Mouse (Mus musculus): Measurements from ENCODE around the gene Kcnd3. TPM values are rescaled to one million over a fixed set of nuclear protein-coding genes. Genes with fewer than 3 reads are reported as not detected.

The Kcnd3 gene
- total RNA-seq, 2 experiments from 2014 or later, result 9.5 to 10.0 TPM

DNA sequence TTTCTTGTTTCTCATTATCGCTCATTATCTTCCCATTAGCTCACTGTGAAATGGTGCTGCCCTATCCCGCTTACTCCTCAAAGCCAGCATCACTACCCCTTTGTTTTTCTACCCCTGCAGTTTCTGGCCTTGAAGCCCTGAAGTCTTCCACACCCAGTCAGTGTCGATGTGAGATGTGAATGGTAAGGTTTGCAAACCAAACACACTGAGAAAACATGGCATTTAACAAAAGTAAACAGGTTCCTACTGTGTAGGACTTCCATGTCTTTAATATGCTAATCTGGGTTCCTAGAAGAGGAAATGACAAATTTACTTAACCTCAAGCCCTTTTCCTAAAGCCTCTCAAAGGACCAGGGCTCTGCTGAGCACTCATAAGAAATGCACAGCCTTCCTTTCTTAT, 118.7 kb downstream of the Kcnd3 start:
- no peak for DNase-seq
- intact Hi-C loops (cut with DNase I), result no loop called here

DNA sequence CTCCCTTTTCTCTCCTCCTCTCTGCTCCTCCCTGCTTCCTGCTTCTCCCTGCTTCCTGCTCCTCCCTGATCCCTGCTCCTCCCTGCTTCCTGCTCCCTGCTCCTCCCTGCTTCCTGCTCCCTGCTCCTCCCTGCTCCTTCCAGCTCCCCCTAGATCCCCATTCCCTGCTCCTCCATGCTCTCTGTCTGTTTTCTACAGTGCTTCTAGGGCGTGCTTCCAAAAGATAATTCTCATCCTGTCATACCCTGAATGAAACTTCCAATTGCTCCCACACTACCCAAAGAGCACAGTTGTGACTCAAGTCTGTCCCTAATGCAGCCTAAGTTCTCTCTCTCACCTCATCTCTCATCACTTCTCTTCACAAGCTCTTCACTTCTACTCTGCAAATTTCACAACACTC, 119.8 kb downstream of the Kcnd3 start:
- intact Hi-C loops (cut with DNase I), result no loop called here
- no peak for DNase-seq

DNA sequence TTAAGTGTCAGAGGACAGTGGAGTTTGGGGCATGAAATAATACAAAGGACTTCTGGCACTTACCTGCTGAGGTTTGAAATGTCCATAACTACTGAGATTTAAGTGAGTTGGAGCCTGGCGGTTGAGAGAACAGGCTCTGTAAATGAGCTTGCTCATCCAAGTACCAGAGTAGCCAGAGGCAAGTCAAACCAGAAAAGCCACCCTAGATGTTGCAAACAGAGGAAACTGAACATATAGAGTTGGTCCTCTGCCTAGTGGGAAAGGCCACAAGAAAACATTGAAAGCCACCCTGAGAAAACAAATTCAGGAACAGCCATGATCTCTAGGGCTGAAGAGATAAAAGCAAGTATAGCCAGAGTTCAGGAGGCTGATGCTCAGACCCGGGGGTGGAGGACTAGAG, 121.0 kb downstream of the Kcnd3 start:
- intact Hi-C loops (cut with DNase I), result no loop called here
- no peak for DNase-seq

DNA sequence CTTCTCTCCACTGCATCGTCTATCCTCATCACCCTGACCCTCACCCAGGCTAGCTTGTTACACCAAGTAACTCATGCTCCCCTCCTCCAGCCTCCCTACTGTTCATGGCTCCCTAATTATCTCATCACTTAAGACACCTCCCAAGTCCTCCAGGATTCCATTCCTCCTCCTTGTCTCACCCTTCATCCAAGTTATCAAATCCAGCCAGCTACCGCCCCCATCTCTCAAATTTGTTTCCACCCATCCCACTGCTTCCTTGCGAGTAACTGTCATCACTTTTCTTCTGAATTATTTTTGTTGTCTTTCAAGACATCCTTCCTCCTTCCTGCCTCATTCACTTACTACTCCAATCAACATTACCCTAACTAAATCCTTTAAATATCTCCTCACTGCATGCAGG, 126.2 kb downstream of the Kcnd3 start:
- no peak for DNase-seq
- intact Hi-C loops (cut with DNase I), result no loop called here

DNA sequence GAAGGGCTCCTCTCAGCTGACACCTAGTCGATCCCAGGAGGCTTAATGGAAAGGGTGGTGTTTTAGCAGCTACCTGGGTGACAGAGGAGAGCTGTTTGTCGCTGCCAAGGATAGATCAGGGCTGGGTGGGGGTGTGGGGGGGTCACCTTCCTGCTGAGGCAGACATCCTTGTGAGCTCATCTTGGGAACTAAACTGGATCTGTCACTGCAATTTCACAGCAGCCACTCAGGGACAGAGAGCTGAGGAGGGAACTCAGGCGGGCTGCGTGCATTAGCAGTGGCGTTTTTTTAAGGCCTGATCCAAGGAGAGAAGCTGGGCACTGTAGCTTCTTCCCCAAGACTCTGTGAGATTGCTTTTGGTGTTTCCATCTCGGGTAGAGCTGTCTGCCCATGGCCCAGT, 129.0 kb downstream of the Kcnd3 start:
- no peak for DNase-seq
- intact Hi-C loops (cut with DNase I), result no loop called here

DNA sequence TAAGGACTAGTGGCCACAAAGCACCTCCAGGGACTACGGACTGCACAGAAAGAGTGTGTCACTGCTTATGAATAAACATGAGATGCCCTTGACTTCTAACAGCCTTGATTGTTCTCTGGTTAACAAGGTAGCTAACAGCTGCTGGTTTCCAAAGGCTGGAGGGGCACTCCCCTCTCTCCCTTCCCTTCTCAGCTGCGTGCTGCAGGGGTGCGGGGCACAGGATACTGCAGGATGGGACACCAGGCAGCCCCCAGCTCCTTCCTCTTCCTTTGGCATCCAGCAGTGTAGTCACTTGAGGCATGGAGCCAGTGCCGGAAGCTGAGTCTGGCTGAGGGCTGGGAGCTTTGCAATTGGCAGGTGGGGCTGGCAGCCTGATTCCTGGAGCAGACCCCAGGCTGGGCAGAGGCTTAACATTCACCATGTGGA, 133.6 kb downstream of the Kcnd3 start:
- intact Hi-C loops (cut with DNase I), result no loop called here
- DNase-seq, result no peak

DNA sequence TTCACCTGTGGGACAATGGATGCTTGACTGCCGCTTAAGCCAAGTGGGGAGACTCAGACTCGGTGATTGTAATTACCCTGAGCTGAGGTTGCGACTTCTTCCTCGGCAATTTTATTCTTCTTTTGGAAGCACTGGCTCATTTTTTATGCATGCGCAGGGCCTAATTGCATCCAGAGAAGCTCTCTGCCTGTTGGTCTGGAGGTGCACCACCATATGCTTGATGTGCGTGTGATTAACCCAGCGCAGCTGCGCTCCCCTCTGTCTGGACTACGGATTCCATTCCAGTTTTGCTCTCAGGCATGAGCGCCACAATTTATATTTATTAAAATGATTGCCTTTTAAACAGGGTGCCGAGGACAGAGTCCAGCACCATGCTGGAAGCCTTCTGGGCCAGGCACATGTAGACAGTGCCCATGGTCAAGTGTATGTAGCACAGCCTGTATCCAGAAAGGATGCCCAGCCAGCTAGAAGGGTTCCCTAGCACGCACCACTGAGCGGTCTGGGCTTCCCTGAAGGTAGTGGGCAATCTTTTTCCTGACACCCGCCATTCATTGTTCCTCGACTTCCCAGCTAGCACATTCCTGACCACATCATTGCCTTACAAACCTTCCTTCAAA, 138.0 kb downstream of the Kcnd3 start:
- no peak for DNase-seq
- intact Hi-C loops (cut with DNase I), result no loop called here

DNA sequence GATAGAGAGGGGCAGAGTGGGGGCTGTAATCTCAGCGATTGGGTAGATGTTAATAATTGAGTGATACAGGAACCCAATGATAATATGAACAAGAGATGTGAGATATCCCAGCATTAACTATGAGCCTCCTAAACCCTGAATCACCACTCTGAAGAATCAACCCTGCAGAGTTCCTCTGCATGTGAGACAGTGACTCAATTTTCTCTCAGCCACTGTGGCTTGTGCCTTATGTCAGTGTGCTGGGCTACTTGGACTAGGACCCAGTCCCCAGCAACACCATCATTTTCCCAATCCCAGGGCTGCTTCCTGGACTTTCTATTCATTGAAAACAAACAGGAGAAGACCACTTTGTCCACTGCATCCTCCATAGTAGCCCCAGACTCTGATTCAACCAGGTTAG, 139.6 kb downstream of the Kcnd3 start:
- intact Hi-C loops (cut with DNase I), result no loop called here
- DNase-seq, result no peak

DNA sequence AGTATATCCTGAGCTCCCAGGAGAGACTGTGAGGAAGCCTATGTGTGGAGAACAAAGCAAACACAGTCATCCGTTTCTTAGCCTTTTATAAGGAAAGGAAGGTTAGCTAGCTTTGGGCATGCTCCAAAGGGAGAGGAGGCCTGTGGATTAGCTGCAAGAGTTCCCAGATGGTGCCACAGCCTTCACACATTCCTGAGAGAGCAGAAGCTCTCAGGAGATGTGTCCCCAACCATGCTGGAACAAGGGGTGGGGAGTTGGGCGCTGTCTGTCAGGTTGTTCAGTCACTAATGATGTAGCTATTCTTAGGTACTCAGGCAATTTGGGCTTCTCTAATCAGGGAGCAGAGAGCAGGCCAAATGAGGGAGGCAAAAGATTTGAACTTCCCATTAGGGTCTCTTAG, 140.1 kb downstream of the Kcnd3 start:
- intact Hi-C loops (cut with DNase I), result no loop called here
- no peak for DNase-seq

DNA sequence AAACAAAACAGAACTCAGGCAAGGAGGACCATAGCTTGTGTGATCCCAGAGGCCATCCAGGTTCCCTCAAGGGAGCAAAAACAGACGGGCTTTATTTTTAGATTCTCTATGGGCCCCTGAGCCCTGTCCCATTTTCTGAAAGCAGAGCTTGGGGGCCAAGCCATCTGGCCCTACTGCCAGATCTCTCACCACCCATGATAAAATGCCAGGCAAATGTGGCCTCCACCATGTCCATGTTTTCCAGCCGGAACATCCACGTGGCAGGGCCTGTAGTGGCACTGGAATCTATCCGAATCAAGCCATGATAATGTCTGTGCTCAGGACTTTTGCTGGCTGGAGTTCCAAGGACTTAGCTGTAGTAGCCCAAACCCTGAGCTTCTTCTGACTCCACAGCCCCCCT, 148.4 kb downstream of the Kcnd3 start:
- intact Hi-C loops (cut with DNase I), result loop anchor here (2.0 kb wide), 1 partner anchor 36 kb away; no protein-coding TSS in a partner anchor
- DNase-seq, result peak; percentile 45 to 49

DNA sequence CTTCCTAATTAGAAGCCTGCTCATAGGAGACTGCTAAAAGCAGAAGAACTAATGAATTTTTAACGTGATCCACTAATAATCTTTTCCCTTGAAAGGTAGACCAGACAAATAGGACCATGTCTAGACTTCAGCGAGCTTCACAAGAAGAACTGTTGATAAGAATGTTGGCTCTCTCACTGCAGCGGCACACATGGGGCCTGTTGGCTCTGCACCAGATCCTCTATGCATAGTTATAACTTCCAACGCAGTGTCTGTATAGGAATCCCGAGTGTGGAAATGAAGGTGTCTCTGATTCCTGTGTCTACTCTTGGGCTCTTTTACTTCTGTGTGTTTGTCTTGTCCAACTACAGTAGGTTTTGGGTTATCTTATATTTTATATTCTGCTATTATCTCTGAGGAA, 150.8 kb downstream of the Kcnd3 start:
- DNase-seq, result no peak
- intact Hi-C loops (cut with DNase I), result no loop called here

DNA sequence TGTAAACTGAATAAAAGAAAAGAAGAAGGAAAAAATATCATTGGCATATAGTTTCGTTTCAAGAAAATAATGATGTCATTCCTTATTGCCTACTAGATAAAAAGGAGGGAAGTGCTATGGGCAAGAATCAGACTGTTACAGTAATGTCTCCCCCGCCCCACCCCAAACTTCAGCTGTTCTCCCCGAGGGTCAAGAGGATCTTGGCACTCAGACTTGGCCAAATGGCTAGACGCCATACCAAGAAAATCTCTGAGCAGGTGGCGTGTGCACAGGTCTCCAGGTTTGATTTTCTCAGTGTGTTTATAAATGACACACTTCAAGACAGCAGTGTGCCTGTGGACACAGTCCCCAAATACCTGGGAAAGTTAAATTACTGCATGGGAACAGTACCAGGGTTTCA, 153.6 kb downstream of the Kcnd3 start:
- DNase-seq, result no peak
- intact Hi-C loops (cut with DNase I), result no loop called here

DNA sequence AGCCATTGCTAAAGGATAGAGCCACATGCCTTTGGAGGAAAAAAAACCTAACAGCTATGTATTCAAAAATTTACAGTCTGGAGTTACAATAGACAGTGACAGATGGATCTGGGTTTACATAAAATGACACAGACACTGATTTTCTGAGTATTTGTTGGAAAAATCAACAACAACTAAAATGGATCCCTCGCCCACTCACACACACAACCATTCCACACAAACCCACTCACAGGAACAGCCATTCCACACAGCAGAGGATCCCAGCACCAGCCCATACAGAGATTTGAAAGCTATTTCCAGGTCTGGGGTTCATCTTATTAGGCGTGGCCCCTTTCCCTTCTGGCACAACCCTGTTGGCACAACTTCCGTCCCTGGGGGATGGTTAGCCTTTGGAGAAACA, 156.7 kb downstream of the Kcnd3 start:
- intact Hi-C loops (cut with DNase I), result no loop called here
- DNase-seq, result no peak

DNA sequence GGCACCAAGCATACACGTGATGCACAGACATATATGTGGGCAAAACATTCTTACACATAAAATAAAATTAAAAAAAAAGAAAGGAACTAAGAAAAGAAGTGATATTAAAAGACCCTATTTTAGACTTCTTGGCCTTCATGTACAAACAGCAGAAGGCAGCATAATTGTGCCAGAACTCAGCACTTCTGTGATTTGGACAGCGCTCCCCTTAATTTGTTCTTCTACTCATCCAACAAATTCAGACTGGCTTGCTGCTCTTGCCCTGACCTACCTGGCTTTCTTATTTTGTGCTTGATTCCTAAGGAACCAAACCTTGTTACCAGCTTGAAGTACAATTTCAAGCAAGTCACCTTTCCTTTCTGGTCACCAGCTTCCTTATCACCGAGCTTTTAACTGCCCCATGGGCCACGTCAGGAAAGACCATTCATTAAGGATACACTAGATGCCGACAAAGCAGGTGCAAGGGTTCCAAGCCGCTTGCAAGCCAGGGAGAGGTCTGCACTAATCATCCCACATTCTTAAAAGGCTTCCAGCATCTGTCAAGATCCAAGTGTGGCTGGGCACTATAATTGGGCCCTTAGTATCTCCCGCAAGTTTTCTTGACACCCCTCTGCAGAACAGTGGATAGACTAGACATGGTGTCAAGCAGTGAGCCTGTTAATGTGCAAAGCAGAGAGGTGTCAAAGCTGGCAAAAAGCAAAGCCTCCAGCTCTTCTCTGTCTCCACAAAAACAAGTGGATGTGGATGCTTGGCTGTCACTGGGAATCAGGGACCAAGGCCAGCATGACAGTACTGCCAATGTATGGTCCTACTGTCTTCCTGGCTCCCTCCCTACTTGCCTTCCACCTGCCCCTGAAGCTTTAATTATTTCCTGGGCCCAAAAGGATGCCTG, 159.6 kb downstream of the Kcnd3 start:
- intact Hi-C loops (cut with DNase I), result no loop called here
- no peak for DNase-seq

DNA sequence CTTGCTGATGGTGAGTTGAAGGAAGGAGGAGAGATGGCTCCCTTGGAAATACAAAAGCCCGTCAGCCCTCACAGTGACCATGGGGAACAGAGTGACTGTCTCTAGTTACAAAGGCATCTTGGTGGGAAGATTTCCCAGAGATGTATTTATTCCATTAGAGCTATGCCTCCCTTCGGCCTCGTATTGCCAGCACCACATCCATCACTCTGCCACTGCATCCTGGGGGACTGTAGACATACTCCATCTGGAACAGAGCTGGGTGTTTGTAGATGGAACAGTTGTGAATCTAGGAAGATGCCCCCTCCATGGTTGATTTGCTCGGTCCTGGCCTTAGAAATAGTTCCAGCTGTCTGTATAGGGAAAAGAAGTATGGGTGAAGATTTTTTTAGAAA, 160.3 kb downstream of the Kcnd3 start:
- no peak for DNase-seq
- intact Hi-C loops (cut with DNase I), result no loop called here

DNA sequence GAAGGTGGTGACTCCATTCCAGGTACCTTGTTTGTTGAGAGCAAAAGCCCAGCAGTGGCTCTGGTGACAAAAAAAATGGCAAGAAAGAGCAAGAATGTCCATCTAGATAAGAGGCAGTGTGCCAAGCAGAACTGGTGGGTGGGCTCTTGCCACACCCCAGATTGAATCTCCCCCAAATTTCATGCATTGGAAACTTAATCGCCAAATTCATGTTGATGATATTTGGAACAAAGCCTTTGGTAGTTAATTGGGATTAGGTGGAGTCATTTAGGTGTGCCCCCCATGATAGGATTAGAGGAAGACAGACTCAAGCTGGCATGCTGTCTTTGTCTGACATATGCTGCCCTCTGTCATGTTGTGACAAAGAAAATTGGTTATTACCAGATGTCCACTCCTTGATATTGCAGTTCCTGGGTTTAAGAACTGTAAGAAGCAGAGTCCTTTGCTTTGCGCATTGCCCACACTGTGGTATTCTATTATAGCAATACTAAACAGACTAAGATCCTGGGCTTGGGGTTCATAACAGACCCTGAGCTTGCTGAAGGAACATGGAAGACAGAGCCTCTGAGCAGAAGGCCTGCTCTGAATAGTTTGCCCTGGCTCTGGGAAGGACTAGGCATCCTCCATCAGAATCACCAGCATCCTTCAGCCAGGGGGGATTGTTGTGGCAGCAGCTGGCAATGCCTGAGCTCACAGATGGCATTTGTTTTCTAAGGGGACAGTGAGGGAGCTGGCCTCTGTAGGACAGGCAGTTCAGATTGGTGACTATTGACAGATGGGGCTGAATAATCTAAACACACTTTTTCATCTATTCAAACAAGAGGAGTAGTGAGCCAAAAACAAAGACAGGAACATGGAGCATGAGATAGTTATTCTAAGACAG, 165.0 kb downstream of the Kcnd3 start:
- intact Hi-C loops (cut with DNase I), result no loop called here
- DNase-seq, result no peak

DNA sequence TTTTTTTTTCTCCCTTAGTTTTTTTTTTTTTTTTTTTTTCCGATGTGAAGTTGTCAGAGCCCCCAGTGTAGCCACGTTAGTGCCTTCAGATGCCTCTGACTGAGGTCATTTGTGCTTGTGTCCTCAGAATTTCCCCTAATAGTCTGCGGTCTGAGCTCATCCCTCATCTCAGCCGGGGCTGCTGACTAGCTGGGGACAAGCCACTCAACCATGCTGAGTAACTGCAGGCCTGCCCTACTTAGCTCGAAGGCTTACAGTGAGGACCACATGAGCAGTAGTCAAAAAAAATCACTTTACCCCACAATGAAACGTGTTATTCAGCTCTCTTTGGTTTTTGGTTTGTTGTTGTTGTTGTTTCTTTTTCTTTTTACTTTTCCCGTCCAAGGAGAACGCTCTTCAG, 169.0 kb downstream of the Kcnd3 start:
- intact Hi-C loops (cut with DNase I), result no loop called here
- no peak for DNase-seq

DNA sequence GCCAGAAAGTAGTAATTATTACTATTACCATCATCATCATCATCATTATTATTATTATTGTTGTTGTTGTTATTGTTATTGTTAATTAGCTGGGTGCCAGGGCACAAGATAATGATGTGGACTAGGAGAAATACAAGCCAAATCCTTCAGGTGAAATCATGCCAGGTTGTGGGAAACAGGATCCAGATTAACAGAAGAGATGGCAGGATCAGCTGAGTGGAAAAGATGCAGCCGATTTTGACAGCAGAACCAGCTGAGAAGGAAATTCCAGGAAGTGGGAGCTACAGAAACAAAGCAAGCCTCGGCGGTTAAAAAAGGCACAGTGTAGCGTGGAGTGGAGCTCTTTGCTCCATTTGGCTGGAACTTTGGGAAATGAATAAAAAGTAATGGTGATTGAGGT, 171.0 kb downstream of the Kcnd3 start:
- intact Hi-C loops (cut with DNase I), result no loop called here
- no peak for DNase-seq

DNA sequence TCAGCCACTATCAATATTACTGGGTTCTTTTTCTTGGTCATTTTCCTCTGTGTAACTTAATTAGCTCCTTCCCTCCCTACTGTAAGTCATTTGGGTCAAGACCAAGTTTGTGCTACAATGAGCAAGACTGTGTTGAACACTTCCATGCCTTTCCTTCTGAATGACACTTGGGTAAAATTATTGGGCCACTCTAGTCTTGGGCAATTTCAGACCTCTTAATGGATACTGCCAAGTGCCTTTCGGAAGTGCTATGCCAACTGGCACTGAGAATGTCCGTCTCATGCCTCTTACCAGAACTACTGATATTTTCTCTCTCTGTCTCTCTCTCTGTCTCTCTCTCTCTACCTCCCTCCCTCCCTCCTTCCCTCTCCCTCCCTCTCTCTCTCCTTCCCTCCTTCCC, 173.8 kb downstream of the Kcnd3 start:
- intact Hi-C loops (cut with DNase I), result no loop called here
- no peak for DNase-seq

DNA sequence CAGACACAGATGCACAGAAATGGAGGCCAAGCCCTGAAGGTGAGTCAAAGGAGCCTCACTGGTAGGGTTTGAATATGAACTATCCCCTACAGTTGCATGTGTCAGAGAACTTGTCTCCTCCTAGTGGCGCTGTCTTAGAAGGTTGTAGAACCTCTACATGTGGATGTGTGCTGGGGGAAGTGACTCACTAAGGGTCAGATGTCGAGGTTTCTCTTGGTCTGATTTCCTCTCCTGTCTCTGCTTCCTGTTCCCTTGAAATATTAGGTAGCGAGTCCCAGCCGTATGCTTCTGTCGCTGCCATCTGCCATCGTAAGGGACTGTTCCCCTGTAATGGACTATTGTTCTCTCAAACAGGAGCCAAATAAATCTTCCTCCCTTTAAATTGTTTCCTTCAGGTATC, 175.1 kb downstream of the Kcnd3 start:
- intact Hi-C loops (cut with DNase I), result no loop called here
- no peak for DNase-seq

DNA sequence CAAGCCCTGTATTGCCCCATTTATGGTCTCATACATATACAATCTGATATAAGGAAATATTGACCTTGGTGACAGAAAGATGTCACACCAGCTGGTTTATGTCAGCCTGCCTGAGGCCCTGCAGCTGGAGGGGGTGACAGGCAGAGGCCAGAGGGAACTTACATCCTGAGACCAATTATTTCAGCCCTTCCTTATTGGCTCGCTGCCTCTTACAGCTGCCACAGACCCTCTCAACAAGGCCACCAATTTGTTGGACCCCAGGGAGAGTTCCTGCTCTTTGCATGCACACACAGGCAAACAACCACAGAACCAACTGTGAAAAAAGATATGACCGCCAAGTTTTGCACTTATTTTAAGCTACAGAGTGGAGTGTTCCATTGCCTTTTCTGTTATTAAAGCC, 180.2 kb downstream of the Kcnd3 start:
- intact Hi-C loops (cut with DNase I), result no loop called here

More for the DNA sequence above, 180.2 kb downstream of the Kcnd3 start:
- DNase-seq, result no peak
